Mouse (Mus musculus): ENCODE data around the gene Fbxl4.

The Fbxl4 gene

DNA sequence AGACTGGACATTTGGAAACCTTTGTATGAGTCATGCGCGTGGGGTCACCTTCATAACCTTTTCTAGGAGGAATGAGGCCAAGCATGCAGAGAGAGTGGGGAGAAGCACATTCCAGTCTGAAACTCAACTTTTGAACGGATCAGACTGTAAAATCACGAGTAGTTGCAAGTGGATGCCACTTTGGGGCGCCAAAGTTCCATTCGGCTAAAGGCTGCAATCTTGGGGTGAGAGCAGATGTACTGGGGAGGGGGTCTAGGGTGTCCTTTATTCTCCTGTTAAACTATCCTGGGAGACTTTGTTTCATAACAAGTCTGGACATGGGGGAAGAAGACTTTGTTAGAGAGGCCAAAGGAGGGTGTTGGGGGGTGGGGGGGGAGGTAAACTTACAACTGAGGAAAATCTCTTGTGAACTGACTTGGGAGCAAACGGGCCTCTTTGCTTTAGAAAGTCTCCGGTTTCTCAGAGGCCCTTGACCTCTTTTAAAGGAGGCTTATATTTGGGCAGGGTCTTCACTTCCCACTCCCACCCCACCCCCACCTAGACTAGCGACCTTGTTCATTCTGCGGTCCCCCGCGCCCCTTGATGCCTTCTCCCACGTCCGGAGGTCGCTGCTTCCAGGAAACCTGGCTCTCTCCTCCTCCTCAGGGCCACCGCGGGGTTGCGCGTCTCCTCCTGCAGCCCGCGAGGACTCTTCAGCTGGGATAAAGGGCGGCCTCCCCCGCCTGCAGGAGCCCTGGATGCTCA, 119.8 kb downstream of the Fbxl4 start:
- DNase-seq (ENCODE audit: low read depth) = no peak

DNA sequence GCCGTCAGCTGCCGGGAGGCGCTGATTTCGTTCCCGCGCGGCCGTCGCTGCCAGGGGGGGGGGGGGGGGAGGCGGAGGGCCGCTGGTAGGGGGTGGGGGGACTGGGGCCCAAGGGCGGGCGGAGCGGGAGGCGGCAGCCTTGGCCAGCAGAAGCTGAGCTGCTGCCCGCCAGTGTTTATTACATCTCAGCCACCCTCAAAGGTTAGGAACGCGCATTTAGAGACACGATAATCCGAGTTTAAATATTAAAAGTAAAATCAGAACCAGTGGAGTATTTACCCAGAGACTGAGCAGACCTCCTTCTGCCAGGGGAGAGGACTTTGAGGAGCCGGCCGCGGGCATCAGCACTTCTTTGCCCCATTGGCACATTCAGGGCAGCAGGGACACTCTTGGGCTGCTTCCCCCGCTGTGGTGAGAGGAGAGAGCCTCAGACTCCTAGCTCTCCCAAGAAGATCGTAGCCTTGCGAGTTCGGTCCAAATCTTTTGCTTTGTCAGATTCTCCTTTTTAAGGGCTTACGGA, 120.4 kb downstream of the Fbxl4 start:
- DNase-seq (ENCODE audit: low read depth) = no peak

DNA sequence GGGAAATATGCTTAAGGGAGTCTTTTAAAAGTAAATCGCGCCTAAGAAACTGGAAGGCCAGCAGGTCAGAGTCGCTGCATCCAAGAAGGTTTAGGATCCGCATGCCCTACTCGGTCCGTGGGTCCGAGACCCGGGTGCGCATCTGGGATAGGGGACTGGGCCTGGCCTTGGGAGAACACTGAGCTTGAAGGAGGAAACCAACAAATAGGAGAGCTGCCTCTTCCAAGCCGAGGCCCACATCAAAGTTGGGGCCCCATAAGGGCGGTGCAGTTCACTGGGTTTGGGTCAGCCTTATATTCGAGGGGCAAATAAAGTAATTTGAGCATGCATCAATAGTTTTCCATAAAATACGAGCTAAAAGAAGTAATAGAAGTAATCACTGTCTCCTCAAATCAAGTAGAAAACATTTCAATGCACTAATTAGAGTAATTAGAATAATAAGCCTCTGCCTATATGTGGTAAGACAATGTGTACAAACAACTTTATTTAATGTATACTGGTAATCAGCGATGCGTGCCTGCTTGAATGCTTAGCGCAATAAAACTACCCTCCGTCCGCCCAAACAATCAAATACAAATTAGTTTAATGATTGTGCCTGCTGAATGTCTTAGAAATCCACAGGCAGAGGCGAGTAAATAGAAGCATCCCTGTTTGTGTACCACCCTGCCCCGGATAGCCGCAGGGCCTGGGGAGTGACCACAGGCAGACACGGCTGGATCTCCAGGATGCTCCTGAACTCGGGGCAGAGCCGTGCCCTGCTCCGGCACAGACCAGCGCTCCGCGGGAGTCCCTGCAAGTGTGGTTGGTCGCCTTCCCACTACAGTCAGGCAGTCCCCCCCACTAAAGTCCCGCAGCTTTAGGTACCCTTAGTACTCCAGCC, 121.4 kb downstream of the Fbxl4 start:
- no peak for DNase-seq (ENCODE audit: low read depth)

DNA sequence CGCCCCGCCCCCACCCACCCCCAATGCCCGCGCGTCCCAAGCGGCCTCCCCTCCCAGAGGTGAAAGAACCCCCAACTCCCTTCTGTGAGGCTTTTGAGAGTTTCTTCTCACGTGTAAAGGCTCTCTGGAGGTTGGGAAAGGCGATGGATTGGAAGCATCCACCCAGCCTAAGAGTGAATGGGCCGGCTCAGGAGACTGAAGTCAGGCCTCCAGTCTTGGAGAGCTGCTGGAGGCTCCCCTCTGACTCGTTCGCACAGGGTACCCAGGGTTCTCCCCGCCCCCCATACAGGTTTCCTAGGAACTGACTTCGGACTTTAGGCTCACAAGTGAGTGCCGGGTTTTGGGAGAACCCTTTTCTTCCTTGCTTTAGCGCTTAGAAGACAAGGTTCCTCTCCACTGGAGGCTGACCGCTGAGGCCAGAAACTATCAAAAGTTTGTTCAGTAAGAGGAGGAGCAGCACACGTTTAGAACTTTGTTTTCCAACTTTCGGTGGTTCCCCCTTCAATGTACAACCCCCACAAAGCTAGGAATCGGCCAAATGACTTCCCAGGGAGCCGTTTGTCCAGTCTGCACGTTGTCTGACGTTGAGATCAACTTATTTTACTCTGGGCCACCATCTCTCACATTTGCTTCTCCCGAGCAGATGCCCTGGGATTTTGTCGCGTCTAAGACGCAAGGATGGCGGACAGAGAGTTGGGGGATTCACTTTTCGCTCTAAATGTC, 122.2 kb downstream of the Fbxl4 start:
- no peak for DNase-seq (ENCODE audit: low read depth)

DNA sequence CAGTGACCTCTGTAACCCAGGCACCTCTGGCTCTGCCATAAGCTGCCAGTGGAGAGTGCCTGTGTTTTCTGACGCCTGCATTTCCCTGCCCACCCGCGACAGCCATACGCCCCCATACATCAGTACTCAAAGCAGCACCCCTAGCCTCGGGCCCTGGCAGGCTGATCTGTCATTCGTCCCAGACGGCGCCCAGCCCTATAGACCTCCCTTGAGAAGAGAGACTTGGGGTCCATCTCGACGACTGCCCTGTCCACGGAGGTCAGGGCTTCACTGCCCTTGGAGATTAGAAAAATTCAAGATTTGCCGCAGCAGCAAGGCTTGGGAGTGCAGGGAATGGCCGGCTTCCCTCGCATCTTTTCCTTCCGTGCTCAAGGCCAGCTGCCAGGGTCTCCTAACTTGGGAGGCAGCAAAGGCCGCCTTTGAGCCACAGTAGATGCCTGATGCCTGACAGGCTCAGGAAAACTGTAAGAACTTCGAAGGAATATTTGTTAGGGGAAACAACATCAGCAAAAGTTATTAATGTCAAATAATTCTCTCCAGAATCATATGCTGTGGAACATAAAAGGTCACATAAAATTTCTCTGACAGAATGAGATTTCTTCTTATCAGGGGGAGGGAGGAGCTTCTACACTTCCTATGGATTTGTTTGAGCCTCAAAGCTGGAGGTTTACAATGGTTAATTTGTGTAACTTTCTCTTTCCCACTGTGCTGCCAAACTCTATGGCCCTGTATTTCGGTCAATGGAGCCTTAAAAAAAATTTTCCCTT, 122.9 kb downstream of the Fbxl4 start:
- DNase-seq (ENCODE audit: low read depth) = no peak

DNA sequence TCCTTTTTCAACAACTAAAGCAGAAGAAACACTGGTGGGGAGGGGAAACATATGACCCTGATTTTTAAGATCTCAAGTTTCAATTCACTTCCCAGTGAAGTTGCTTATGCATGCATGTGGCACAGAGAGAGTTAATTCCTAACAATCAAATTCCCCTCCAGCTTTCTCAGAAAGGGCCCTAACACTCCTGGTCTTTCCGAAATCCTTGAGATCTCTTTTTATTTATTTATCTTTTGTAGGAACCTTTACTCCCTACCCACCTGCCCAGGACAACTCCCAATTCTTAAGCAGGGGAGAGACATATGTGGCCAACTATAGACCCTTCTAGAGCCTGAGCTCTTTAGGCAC, 123.5 kb downstream of the Fbxl4 start:
- DNase-seq (ENCODE audit: low read depth) = no peak

DNA sequence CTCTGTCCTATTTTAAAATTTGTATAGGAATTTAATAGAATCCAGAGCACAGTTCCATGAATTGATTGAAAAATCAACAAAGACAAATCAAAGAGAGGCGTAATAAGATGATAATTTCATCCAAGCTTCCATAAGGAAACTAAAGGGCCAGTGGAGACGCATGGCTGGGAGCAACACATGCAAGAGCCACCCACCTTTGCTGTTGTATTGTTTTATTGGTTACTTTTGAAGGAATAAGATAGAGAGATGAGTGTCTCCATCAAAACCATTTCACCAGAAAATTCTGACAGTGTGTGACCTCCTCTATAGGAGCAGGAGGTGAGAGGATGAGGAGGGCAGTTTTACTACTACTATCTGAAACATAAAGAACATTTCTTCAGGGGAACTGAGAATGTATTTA, 124.8 kb downstream of the Fbxl4 start:
- DNase-seq (ENCODE audit: low read depth) = no peak

DNA sequence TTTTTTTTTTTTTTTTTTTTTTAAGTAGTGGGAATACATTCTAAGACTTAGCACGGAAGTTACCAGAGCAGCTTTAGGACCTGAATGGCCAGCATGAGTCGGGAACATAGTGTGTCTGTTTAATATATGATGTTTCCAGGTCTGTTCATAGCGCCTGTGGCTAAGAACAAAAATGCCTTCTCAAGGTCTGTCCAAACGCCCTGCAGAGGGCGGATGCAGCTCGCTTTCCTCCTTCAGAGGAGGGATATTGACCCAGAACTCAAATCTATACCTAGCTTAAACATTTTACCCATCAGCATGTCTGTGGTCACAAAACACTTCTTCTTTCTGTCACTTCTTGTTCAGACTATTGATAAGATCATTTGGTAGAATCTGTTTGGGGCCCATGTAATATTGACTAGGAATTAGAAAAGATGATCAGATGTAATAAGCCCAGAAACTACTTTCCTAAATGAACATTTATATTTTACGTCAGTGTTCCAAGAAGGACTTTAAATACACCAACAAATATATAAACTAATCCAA, 125.5 kb downstream of the Fbxl4 start:
- no peak for DNase-seq (ENCODE audit: low read depth)

DNA sequence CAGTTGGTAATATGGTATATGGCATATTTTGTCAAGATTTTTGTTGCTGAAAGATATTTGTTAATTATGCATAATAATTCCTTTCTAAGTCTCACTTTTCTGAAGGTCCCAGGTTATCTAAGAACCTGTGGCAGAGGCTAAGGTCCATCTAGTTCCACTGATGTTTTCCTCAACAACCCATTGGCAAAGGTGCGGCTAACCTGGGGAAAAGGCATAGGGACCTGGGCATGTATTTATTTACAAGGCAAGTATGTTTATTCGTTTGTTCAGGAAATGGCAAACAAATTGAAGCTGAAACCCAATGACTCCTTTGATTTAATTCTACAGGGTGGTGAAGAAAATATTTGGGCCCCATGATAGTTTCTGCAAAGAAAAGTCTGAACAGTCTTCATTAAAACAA, 126.2 kb downstream of the Fbxl4 start:
- DNase-seq (ENCODE audit: low read depth) = no peak

Data from fibroblast of lung, adult 2 months (primary cell).